Mouse (Mus musculus) frontal cortex, adult (tissue): ENCODE measurements around the gene Gm49396.

Source experiments
- ATAC-seq: cut with Nextera tagmentation; 2 replicates; pipeline ENCODE4 v1.9.2; 2017; ENCODE audit warnings: mild to moderate bottlenecking, moderate library complexity, mixed read lengths; ENCODE audit not compliant: low TSS enrichment

The Gm49396 gene

GRCm38 (mm10) chr7:30610043-30610442, 46.9 kb downstream of the Gm49396 start:
- ATAC-seq: no peak

- ATAC-seq: no peak
These were observed 49.7 kb downstream of the Gm49396 start, which contains the start of gene Upk1a for GRCm38 (mm10) chr7:30612654-30613402. Gene Upk1a, minus strand, starts transcription at chr7:30612847.

- no peak for ATAC-seq
These were observed 50.5 kb downstream of the Gm49396 start for GRCm38 (mm10) chr7:30613529-30614112.

- no peak for ATAC-seq
These were observed 51.3 kb downstream of the Gm49396 start for GRCm38 (mm10) chr7:30614454-30614853.

GRCm38 (mm10) chr7:30615049-30615760, 52.1 kb downstream of the Gm49396 start:
- no peak for ATAC-seq
